Mouse (Mus musculus) kidney, embryonic 14.5 days (tissue): Measurements from ENCODE around the gene Prkce. TPM values are rescaled to one million over a fixed set of nuclear protein-coding genes. Genes with fewer than 3 reads are reported as not detected.

Experiments used
- ATAC-seq: fragments of 200-750 bp; cut with Nextera tagmentation; 2 replicates; pipeline ENCODE4 v1.8.0; 2017; ENCODE audit warnings: moderate number of reproducible peaks, mild to moderate bottlenecking, moderate TSS enrichment, moderate library complexity; ENCODE audit not compliant: low FRiP score, low TSS enrichment
- H3K27ac ChIP-seq: fragments of 300-500 bp; sonication (generic); 2 replicates; pipeline ENCODE4 v1.5.1; 2014; ENCODE audit warnings: low read depth, mild to moderate bottlenecking, low read length, moderate library complexity, mixed read lengths
- H3K27me3 ChIP-seq: fragments of 300-500 bp; sonication (generic); 2 replicates; pipeline ENCODE4 v1.6.1; 2014; ENCODE audit warnings: mild to moderate bottlenecking, low read length; ENCODE audit not compliant: control insufficient read depth, insufficient read depth
- H3K36me3 ChIP-seq: fragments of 300-500 bp; sonication (generic); 2 replicates; pipeline ENCODE4 v1.6.1; 2014; ENCODE audit warnings: low read length, mixed read lengths; ENCODE audit not compliant: control insufficient read depth, insufficient read depth
- H3K4me1 ChIP-seq: fragments of 300-500 bp; sonication (generic); 2 replicates; pipeline ENCODE4 v1.6.1; 2014; ENCODE audit warnings: low read length, mixed read lengths; ENCODE audit not compliant: control insufficient read depth, insufficient read depth
- H3K4me2 ChIP-seq: fragments of 300-500 bp; sonication (generic); replicated peaks from 2 replicates; pipeline ENCODE4 v1.6.1; 2014; ENCODE audit warnings: low read depth, mild to moderate bottlenecking, low read length
- H3K4me3 ChIP-seq: fragments of 300-500 bp; sonication (generic); 2 replicates; pipeline ENCODE4 v1.5.1; 2014; ENCODE audit warnings: mild to moderate bottlenecking, low read length
- H3K9ac ChIP-seq: fragments of 300-500 bp; sonication (generic); 2 replicates; pipeline ENCODE4 v1.6.1; 2014; ENCODE audit warnings: low read depth, mild to moderate bottlenecking, low read length, moderate library complexity
- H3K9me3 ChIP-seq: fragments of 300-500 bp; sonication (generic); 2 replicates; pipeline ENCODE4 v1.6.1; 2016; ENCODE audit warnings: low read length; ENCODE audit not compliant: control insufficient read depth
- WGBS: fragments of 180-500 bp; shearing (Covaris S2); extraction: QIAGEN DNeasy Blood & Tissue Kit; methylation state at CpG from one replicate; pipeline ENCODE4 v1.1.7; 2014; 5-methylcytosine and 5-hydroxymethylcytosine counted together
- polyA plus RNA-seq: library from polyadenylated mRNA; unstranded; fragments of >200 nt; fragmentation: Nextera tagmentation; extraction: Ambion mirVana; gene quantifications from 2 replicates; pipeline ENCODE4 v1.2.1, GENCODE M21; 2014

The Prkce gene
- polyA plus RNA-seq, 1 experiment from 2014 or later, result 8.8 TPM

DNA sequence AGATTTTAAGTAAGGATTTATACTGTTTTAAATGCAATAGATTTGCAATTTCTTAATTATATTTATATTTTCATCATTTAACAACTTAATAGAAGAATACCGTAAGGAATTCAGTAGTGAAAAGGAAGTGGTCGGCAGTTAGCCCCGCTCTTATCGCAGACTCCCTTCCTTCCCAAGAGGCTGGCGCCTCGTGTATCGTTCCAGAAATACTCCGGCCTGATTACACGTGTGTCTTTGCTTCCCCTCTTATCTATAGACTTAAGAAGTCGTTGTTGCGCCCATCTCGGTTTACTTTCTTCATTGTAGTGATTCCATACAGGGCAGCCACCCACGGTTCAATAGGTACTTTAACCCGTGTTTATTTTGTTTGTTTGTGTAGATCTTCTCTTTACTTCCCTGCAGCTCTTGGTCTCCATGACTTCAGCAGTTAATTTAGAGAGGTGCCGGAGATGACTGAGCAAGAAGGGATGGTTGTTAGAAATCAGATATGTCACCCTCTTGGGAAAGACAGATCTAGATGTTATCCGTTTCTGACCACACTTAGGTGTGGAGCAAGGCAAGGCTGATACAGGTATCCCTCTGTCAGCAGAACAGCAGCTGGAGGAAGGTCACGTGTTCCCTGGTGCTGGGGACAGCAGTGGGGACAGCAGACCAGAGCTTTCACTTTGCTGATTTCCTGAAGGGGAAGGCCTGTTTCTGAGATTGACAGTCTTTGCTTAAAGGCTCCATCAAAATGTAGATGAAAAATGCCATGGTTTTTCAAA, 40.7 kb downstream of the Prkce start:
- Histone ChIP-seq H3K4me1 (peaks cover 4% of the 10 kb centered on the region), H3K4me2 (no peak overlapping the region), H3K36me3 (no peaks in the 10 kb centered on the region), H3K4me3 (no peak overlapping the region), H3K9ac (no peak overlapping the region), H3K27ac (no peak overlapping the region), H3K9me3 (no peaks in the 10 kb centered on the region), H3K27me3 (no peaks in the 10 kb centered on the region)
- 85% methylated on average over 17 of the region's 17 CpGs for WGBS
- ATAC-seq, result no peak

DNA sequence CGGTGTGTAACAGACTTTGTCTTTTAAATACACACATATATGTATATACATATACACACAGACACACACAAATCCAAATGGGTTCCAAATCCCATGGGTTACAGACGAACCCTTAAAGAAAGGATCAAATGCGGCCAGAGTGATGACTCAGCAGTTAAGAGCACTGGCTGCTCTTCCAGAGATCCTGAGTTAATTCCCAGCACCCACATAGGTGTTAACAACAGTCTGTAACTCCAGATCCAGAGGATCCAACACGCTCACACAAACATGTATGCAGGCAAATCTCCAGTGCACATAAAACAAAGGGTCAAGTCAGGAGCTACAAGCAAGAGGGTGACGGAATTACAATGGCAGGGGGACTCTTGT, 41.2 kb downstream of the Prkce start:
- no peaks in the 10 kb centered on the region; the same call in 1 of the 2 replicates for H3K4me1 ChIP-seq
- H3K4me3 ChIP-seq, result no peak overlapping the region
- H3K4me2 ChIP-seq, result no peak overlapping the region
- no peaks in the 10 kb centered on the region for H3K36me3 ChIP-seq
- WGBS, result 91% methylated on average over 5 of the region's 5 CpGs
- ATAC-seq, result no peak
- H3K27ac ChIP-seq, result no peak overlapping the region
- H3K9ac ChIP-seq, result no peak overlapping the region
- no peaks in the 10 kb centered on the region for H3K27me3 ChIP-seq
- H3K9me3 ChIP-seq, result no peaks in the 10 kb centered on the region

DNA sequence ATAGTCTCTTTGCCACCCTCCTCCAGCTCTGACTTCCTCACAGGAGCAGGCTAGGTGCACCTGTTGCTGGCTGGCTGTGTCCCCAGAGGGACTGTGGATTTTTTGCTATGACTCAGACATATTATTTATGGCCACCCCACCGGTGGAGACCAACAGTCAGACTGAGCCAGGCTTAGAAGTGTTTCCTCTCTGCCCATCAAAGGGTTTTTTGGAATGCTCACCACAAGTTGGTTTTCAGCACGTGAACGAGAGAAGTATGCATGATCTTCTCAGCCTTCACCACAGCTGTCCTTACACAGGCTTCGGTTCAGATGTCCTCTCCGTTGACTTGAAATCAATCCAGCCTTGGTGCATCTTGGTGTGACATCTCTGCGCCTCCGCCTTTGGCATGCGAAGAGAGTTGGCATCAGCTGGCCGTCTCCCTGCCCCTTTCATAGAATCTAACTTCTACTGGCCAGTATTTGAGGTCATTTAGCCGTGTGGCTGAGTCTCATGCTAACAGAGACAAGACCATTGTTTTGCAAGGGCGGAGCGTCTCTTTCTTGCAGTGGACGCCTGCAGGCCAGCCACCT, 42.2 kb downstream of the Prkce start:
- H3K4me1 ChIP-seq, result no peaks in the 10 kb centered on the region
- H3K4me3 ChIP-seq, result no peak overlapping the region
- no peak for ATAC-seq
- 87% methylated on average over 13 of the region's 13 CpGs for WGBS
- H3K27ac ChIP-seq, result no peak overlapping the region
- H3K9ac ChIP-seq, result no peak overlapping the region
- no peaks in the 10 kb centered on the region for H3K27me3 ChIP-seq
- no peak overlapping the region for H3K4me2 ChIP-seq
- no peaks in the 10 kb centered on the region for H3K9me3 ChIP-seq
- H3K36me3 ChIP-seq, result no peaks in the 10 kb centered on the region

DNA sequence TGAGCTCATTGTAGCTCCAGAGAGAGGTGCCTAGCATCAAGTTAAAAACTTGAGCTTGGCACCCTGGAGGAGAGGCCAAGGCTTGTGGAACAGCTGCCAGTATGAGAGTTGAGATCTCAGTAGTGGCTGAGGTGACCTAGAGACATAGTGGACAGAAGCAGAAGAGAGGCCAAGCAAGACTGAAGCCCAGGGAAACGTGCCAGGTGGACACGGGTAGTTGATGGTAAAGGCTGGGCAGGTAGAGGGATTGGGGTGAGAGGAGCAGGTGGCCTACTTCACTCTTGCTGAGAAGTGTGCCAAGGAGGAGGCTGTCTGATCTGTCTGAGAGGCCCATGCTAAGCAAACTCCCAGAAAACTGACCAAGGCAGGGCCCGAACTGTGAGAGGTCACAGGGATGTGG, 44.6 kb downstream of the Prkce start:
- Histone ChIP-seq H3K27me3 (no peaks in the 10 kb centered on the region), H3K4me3 (no peak overlapping the region), H3K36me3 (no peaks in the 10 kb centered on the region), H3K4me2 (no peak overlapping the region), H3K4me1 (no peaks in the 10 kb centered on the region), H3K27ac (no peak overlapping the region), H3K9ac (no peak overlapping the region), H3K9me3 (no peaks in the 10 kb centered on the region)
- 96% methylated on average over 3 of the region's 3 CpGs for WGBS
- ATAC-seq, result no peak

- WGBS, result 76% methylated on average over 9 of the region's 9 CpGs
- H3K9ac ChIP-seq, result no peak overlapping the region
- no peaks in the 10 kb centered on the region for H3K9me3 ChIP-seq
- H3K27me3 ChIP-seq, result no peaks in the 10 kb centered on the region
- no peak overlapping the region for H3K4me3 ChIP-seq
- no peaks in the 10 kb centered on the region for H3K36me3 ChIP-seq
- no peak overlapping the region for H3K27ac ChIP-seq
- H3K4me1 ChIP-seq, result no peaks in the 10 kb centered on the region
- no peak for ATAC-seq
- H3K4me2 ChIP-seq, result no peak overlapping the region
Measured at GRCm38 (mm10) chr17:86214285-86214684, 46.7 kb downstream of the Prkce start.

GRCm38 (mm10) chr17:86214741-86215140, 47.2 kb downstream of the Prkce start:
- H3K27me3 ChIP-seq, result no peaks in the 10 kb centered on the region
- H3K4me3 ChIP-seq, result no peak overlapping the region
- H3K9me3 ChIP-seq, result no peaks in the 10 kb centered on the region
- no peak overlapping the region for H3K9ac ChIP-seq
- H3K36me3 ChIP-seq, result no peaks in the 10 kb centered on the region
- ATAC-seq, result no peak
- whole genome bisulfite sequencing, result 85% methylated on average over 14 of the region's 14 CpGs
- H3K27ac ChIP-seq, result no peak overlapping the region
- H3K4me2 ChIP-seq, result no peak overlapping the region
- no peaks in the 10 kb centered on the region for H3K4me1 ChIP-seq

- no peak overlapping the region for H3K27ac ChIP-seq
- no peaks in the 10 kb centered on the region for H3K9me3 ChIP-seq
- no peak overlapping the region for H3K4me3 ChIP-seq
- no peaks in the 10 kb centered on the region for H3K4me1 ChIP-seq
- H3K9ac ChIP-seq, result no peak overlapping the region
- H3K4me2 ChIP-seq, result no peak overlapping the region
- H3K36me3 ChIP-seq, result no peaks in the 10 kb centered on the region
- peak; percentile 46; the same call in 1 of the 2 replicates for ATAC-seq
- H3K27me3 ChIP-seq, result no peaks in the 10 kb centered on the region
- WGBS, result 86% methylated on average over 7 of the region's 7 CpGs
Measured at GRCm38 (mm10) chr17:86215771-86216170, 48.2 kb downstream of the Prkce start.

- no peaks in the 10 kb centered on the region for H3K36me3 ChIP-seq
- H3K27ac ChIP-seq, result no peak overlapping the region
- no peaks in the 10 kb centered on the region for H3K9me3 ChIP-seq
- no peak for ATAC-seq
- WGBS, result 30% methylated on average over 5 of the region's 5 CpGs
- no peak overlapping the region for H3K4me3 ChIP-seq
- H3K4me2 ChIP-seq, result no peak overlapping the region
- H3K4me1 ChIP-seq, result no peaks in the 10 kb centered on the region
- H3K9ac ChIP-seq, result no peak overlapping the region
- H3K27me3 ChIP-seq, result no peaks in the 10 kb centered on the region
Measured at GRCm38 (mm10) chr17:86217468-86217867, 49.9 kb downstream of the Prkce start.

- no peaks in the 10 kb centered on the region for H3K27me3 ChIP-seq
Measured at GRCm38 (mm10) chr17:86218553-86218952, 51.0 kb downstream of the Prkce start.

More at GRCm38 (mm10) chr17:86218553-86218952, 51.0 kb downstream of the Prkce start:
- no peak overlapping the region for H3K27ac ChIP-seq
- H3K36me3 ChIP-seq, result no peaks in the 10 kb centered on the region
- no peak overlapping the region for H3K4me3 ChIP-seq
- no peak overlapping the region for H3K4me2 ChIP-seq
- no peaks in the 10 kb centered on the region for H3K9me3 ChIP-seq
- no peaks in the 10 kb centered on the region for H3K4me1 ChIP-seq
- no peak overlapping the region for H3K9ac ChIP-seq
- WGBS, result 87% methylated on average over 11 of the region's 11 CpGs
- no peak for ATAC-seq
